Mouse (Mus musculus): ENCODE data around the gene Hist2h3c1. TPM values are rescaled to one million over a fixed set of nuclear protein-coding genes. Genes with fewer than 3 reads are reported as not detected.

Gene Hist2h3c1
- polyA plus RNA-seq (2021; fragmentation: Nextera tagmentation): not detected in 2 replicates
- long read RNA-seq, experiment 1, partial matches to known transcripts: 0 of 1 reads
- long read RNA-seq, experiment 1, other reads (novel, unspliced or antisense): 0 of 1 reads
- long read RNA-seq, experiment 2, partial matches to known transcripts: 0 of 2 reads
- long read RNA-seq, experiment 2, other reads (novel, unspliced or antisense): 0 of 2 reads

GRCm38 (mm10) chr3:96246427-96246856, at the start of gene Hist2h3c1:
Hist2h3c1 (plus strand) TSS chr3:96246685.

GRCm38 (mm10) chr3:96219661-96220130, 26.8 kb upstream of the Hist2h3c1 start, which contains the start of the genes Bola1 and Hist2h2ab:
Bola1 (minus strand) TSS chr3:96219709.
Hist2h2ab (plus strand) TSS chr3:96219865.

GRCm38 (mm10) chr3:96220765-96221639, 25.5 kb upstream of the Hist2h3c1 start, which contains the start of the genes Hist2h2ac and Hist2h2be:
Hist2h2ac (minus strand) TSS chr3:96220880.
Hist2h2be (plus strand) TSS chr3:96221119.

GRCm38 (mm10) chr3:96238954-96239793, 7.3 kb upstream of the Hist2h3c1 start, which contains the start of gene Hist2h3c2:
Hist2h3c2 (minus strand) TSS chr3:96239127.

GRCm38 (mm10) chr3:96239949-96240798, 6.3 kb upstream of the Hist2h3c1 start, which contains the start of gene Hist2h2aa2:
Hist2h2aa2 (minus strand) TSS chr3:96240276.

GRCm38 (mm10) chr3:96245003-96245886, 1.2 kb upstream of the Hist2h3c1 start, which contains the start of gene Hist2h2aa1:
Hist2h2aa1 (plus strand) TSS chr3:96245497.

GRCm38 (mm10) chr3:96262979-96263550, 16.6 kb downstream of the Hist2h3c1 start, which contains the start of gene Hist2h4:
Hist2h4 (minus strand) TSS chr3:96263311.

GRCm38 (mm10) chr3:96268051-96268775, 21.7 kb downstream of the Hist2h3c1 start, which contains the start of gene Hist2h3b:
Hist2h3b (plus strand) TSS chr3:96268654.

GRCm38 (mm10) chr3:96269511-96270474, 23.3 kb downstream of the Hist2h3c1 start, which contains the start of gene Hist2h2bb:
Hist2h2bb (plus strand) TSS chr3:96269752.

GRCm38 (mm10) chr3:96293787-96294186, 47.3 kb downstream of the Hist2h3c1 start, which contains the start of gene Fcgr1:
Fcgr1 (minus strand) TSS chr3:96293969.

Small RNAs within 50 kb of the gene (microRNA-seq; reads per million reads assigned to microRNA genes)
- gene Gm44492: not detected
- gene Gm47311: not detected
- gene Gm47313: not detected

Other genes with a start within 250 kb of the Hist2h3c1 start
- 20.4 and 23.1 TPM in 2 replicates for gene Vps45, start 188.2 kb upstream of the Hist2h3c1 start, polyA plus RNA-seq (2021; fragmentation: Nextera tagmentation)
- gene Otud7b, start 142.2 kb upstream of the Hist2h3c1 start, polyA plus RNA-seq (2021; fragmentation: Nextera tagmentation): 7.7 and 8.0 TPM in 2 replicates
- 2.4 and 3.0 TPM in 2 replicates for gene Mtmr11, start 84.7 kb upstream of the Hist2h3c1 start, polyA plus RNA-seq (2021; fragmentation: Nextera tagmentation)
- gene Sf3b4, start 74.4 kb upstream of the Hist2h3c1 start, polyA plus RNA-seq (2021; fragmentation: Nextera tagmentation): 26.4 and 34.0 TPM in 2 replicates
- gene Sv2a, start 65.5 kb upstream of the Hist2h3c1 start, polyA plus RNA-seq (2021; fragmentation: Nextera tagmentation): 59.4 and 61.5 TPM in 2 replicates
- gene Bola1, start 27.0 kb upstream of the Hist2h3c1 start, polyA plus RNA-seq (2021; fragmentation: Nextera tagmentation): 77.8 and 84.9 TPM in 2 replicates
- gene Hist2h2ab, start 26.8 kb upstream of the Hist2h3c1 start, polyA plus RNA-seq (2021; fragmentation: Nextera tagmentation): 1.0 TPM in 1 of 2 replicates, not detected in the other
- 3.7 and 6.7 TPM in 2 replicates for gene Hist2h2ac, start 25.8 kb upstream of the Hist2h3c1 start, polyA plus RNA-seq (2021; fragmentation: Nextera tagmentation)
- 7.2 and 8.0 TPM in 2 replicates for gene Hist2h2be, start 25.6 kb upstream of the Hist2h3c1 start, polyA plus RNA-seq (2021; fragmentation: Nextera tagmentation)
- gene Hist2h3c2, start 7.6 kb upstream of the Hist2h3c1 start, polyA plus RNA-seq (2021; fragmentation: Nextera tagmentation): 1.7 and 2.9 TPM in 2 replicates
- 117 and 163 TPM in 2 replicates for gene Hist2h2aa2, start 6.4 kb upstream of the Hist2h3c1 start, polyA plus RNA-seq (2021; fragmentation: Nextera tagmentation)
- gene Hist2h2aa1, start 1.2 kb upstream of the Hist2h3c1 start, polyA plus RNA-seq (2021; fragmentation: Nextera tagmentation): 141 and 245 TPM in 2 replicates
- 0.78 and 0.79 TPM in 2 replicates for gene Hist2h4, start 16.6 kb downstream of the Hist2h3c1 start, polyA plus RNA-seq (2021; fragmentation: Nextera tagmentation)
- 5.1 and 5.5 TPM in 2 replicates for gene Hist2h3b, start 22.0 kb downstream of the Hist2h3c1 start, polyA plus RNA-seq (2021; fragmentation: Nextera tagmentation)
- gene Hist2h2bb, start 23.1 kb downstream of the Hist2h3c1 start, polyA plus RNA-seq (2021; fragmentation: Nextera tagmentation): 0.53 TPM in 1 of 2 replicates, not detected in the other
- 2.1 and 3.1 TPM in 2 replicates for gene Fcgr1, start 47.3 kb downstream of the Hist2h3c1 start, polyA plus RNA-seq (2021; fragmentation: Nextera tagmentation)
- gene BC107364, start 205.6 kb downstream of the Hist2h3c1 start, polyA plus RNA-seq (2021; fragmentation: Nextera tagmentation): 0.14 TPM in 1 of 2 replicates, not detected in the other